Mouse (Mus musculus): ENCODE results near the gene Gpr87. TPM values are rescaled to one million over a fixed set of nuclear protein-coding genes. Genes with fewer than 3 reads are reported as not detected.
A peak's percentile ranks its signal among the peaks of the same experiment; 100 is the strongest.

The Gpr87 gene
- polyA plus RNA-seq (2014; fragmentation: Nextera tagmentation; extraction: Ambion mirVana) = not detected in 2 replicates

- H3K27me3 ChIP-seq (ENCODE audit: control insufficient read depth, insufficient read depth, low read length) = no peaks in the 10 kb centered on the region
- no peaks in the 10 kb centered on the region for H3K9me3 ChIP-seq (ENCODE audit: control insufficient read depth, low read length)
- 80% methylated on average over 7 of the region's 7 CpGs for WGBS
- ATAC-seq (ENCODE audit: insufficient number of reproducible peaks, insufficient read depth, low FRiP score, low read depth) = no peak
- H3K4me1 ChIP-seq (ENCODE audit: control insufficient read depth in 2 of 2, insufficient read depth in 2 of 2, low read length in 2 of 2) = no peaks in the 10 kb centered on the region
- H3K4me2 ChIP-seq (ENCODE audit: low read length) = no peak within 1 kb of the TSS
- no peak within 1 kb of the TSS for H3K9ac ChIP-seq (ENCODE audit: low read length)
- H3K36me3 ChIP-seq (ENCODE audit: control insufficient read depth, insufficient read depth, low read length) = no peaks in the 10 kb centered on the region
- no peak within 1 kb of the TSS for H3K27ac ChIP-seq (replicated peaks in 1 of 2; ENCODE audit: control insufficient read depth in 1 of 2, insufficient read depth in 1 of 2, low read depth in 2 of 2, low read length in 2 of 2)
- no peak within 1 kb of the TSS for H3K4me3 ChIP-seq (ENCODE audit: control insufficient read depth in 1 of 2, insufficient read depth in 1 of 2, low read depth in 1 of 2, low read length in 2 of 2)
These were observed at the start of gene Gpr87 for GRCm38 (mm10) chr3:59194938-59195337. Gene Gpr87 (minus strand): TSS chr3:59195104.

GRCm38 (mm10) chr3:59243384-59243783 lies 48.5 kb upstream of the Gpr87 start:
- Histone ChIP-seq H3K4me2 (ENCODE audit: low read length) (no peak overlapping the region), H3K9me3 (ENCODE audit: control insufficient read depth, low read length) (no peaks in the 10 kb centered on the region), H3K27me3 (ENCODE audit: control insufficient read depth, insufficient read depth, low read length) (no peaks in the 10 kb centered on the region), H3K36me3 (ENCODE audit: control insufficient read depth, insufficient read depth, low read length) (no peaks in the 10 kb centered on the region), H3K9ac (ENCODE audit: low read length) (no peak overlapping the region), H3K27ac (replicated peaks in 1 of 2; ENCODE audit: control insufficient read depth in 1 of 2, insufficient read depth in 1 of 2, low read depth in 2 of 2, low read length in 2 of 2) (peak overlapping the region; percentile 27 to 33; a peak in 2 of 4 replicates), H3K4me3 (ENCODE audit: control insufficient read depth in 1 of 2, insufficient read depth in 1 of 2, low read depth in 1 of 2, low read length in 2 of 2) (no peak overlapping the region), H3K4me1 (ENCODE audit: control insufficient read depth in 2 of 2, insufficient read depth in 2 of 2, low read length in 2 of 2) (peaks cover 0 to 12% of the 10 kb centered on the region in 2 experiments)
- WGBS = 46% methylated on average over 6 of the region's 6 CpGs
- ATAC-seq (ENCODE audit: insufficient number of reproducible peaks, insufficient read depth, low FRiP score, low read depth) = no peak

- no peaks in the 10 kb centered on the region for H3K4me1 ChIP-seq (ENCODE audit: control insufficient read depth in 2 of 2, insufficient read depth in 2 of 2, low read length in 2 of 2)
- no peak overlapping the region for H3K27ac ChIP-seq (replicated peaks in 1 of 2; ENCODE audit: control insufficient read depth in 1 of 2, insufficient read depth in 1 of 2, low read depth in 2 of 2, low read length in 2 of 2)
- H3K4me3 ChIP-seq (ENCODE audit: control insufficient read depth in 1 of 2, insufficient read depth in 1 of 2, low read depth in 1 of 2, low read length in 2 of 2) = no peak overlapping the region
- H3K9me3 ChIP-seq (ENCODE audit: control insufficient read depth, low read length) = no peaks in the 10 kb centered on the region
- no peaks in the 10 kb centered on the region for H3K27me3 ChIP-seq (ENCODE audit: control insufficient read depth, insufficient read depth, low read length)
- no peak overlapping the region for H3K4me2 ChIP-seq (ENCODE audit: low read length)
- H3K9ac ChIP-seq (ENCODE audit: low read length) = no peak overlapping the region
- ATAC-seq (ENCODE audit: insufficient number of reproducible peaks, insufficient read depth, low FRiP score, low read depth) = no peak
- WGBS = 81% methylated on average over 5 of the region's 5 CpGs
- H3K36me3 ChIP-seq (ENCODE audit: control insufficient read depth, insufficient read depth, low read length) = no peaks in the 10 kb centered on the region
These were observed 40.0 kb upstream of the Gpr87 start for GRCm38 (mm10) chr3:59234878-59235277.

- 54% methylated on average over 3 of the region's 3 CpGs for WGBS
- H3K4me1 ChIP-seq (ENCODE audit: control insufficient read depth in 2 of 2, insufficient read depth in 2 of 2, low read length in 2 of 2) = peaks cover 5 to 9% of the 10 kb centered on the region in 2 experiments; a peak in 3 of 4 replicates
- H3K27ac ChIP-seq (replicated peaks in 1 of 2; ENCODE audit: control insufficient read depth in 1 of 2, insufficient read depth in 1 of 2, low read depth in 2 of 2, low read length in 2 of 2) = no peak overlapping the region
- H3K4me3 ChIP-seq (ENCODE audit: control insufficient read depth in 1 of 2, insufficient read depth in 1 of 2, low read depth in 1 of 2, low read length in 2 of 2) = no peak overlapping the region
- no peak overlapping the region for H3K9ac ChIP-seq (ENCODE audit: low read length)
- H3K36me3 ChIP-seq (ENCODE audit: control insufficient read depth, insufficient read depth, low read length) = no peaks in the 10 kb centered on the region
- no peaks in the 10 kb centered on the region for H3K9me3 ChIP-seq (ENCODE audit: control insufficient read depth, low read length)
- no peak overlapping the region for H3K4me2 ChIP-seq (ENCODE audit: low read length)
- ATAC-seq (ENCODE audit: insufficient number of reproducible peaks, insufficient read depth, low FRiP score, low read depth) = no peak
- no peaks in the 10 kb centered on the region for H3K27me3 ChIP-seq (ENCODE audit: control insufficient read depth, insufficient read depth, low read length)
These were observed 36.0 kb upstream of the Gpr87 start for GRCm38 (mm10) chr3:59230912-59231311.

- no peak overlapping the region for H3K4me3 ChIP-seq (ENCODE audit: control insufficient read depth in 1 of 2, insufficient read depth in 1 of 2, low read depth in 1 of 2, low read length in 2 of 2)
- peaks cover 5 to 9% of the 10 kb centered on the region in 2 experiments; a peak in 3 of 4 replicates for H3K4me1 ChIP-seq (ENCODE audit: control insufficient read depth in 2 of 2, insufficient read depth in 2 of 2, low read length in 2 of 2)
- peak overlapping the region; percentile 74 to 77 for H3K27ac ChIP-seq (replicated peaks in 1 of 2; ENCODE audit: control insufficient read depth in 1 of 2, insufficient read depth in 1 of 2, low read depth in 2 of 2, low read length in 2 of 2)
- H3K9me3 ChIP-seq (ENCODE audit: control insufficient read depth, low read length) = no peaks in the 10 kb centered on the region
- ATAC-seq (ENCODE audit: insufficient number of reproducible peaks, insufficient read depth, low FRiP score, low read depth) = no peak
- H3K36me3 ChIP-seq (ENCODE audit: control insufficient read depth, insufficient read depth, low read length) = no peaks in the 10 kb centered on the region
- 27% methylated on average over 10 of the region's 10 CpGs for WGBS
- peak overlapping the region; percentile 51 for H3K4me2 ChIP-seq (ENCODE audit: low read length)
- H3K9ac ChIP-seq (ENCODE audit: low read length) = no peak overlapping the region
- no peaks in the 10 kb centered on the region for H3K27me3 ChIP-seq (ENCODE audit: control insufficient read depth, insufficient read depth, low read length)
These were observed 34.0 kb upstream of the Gpr87 start for GRCm38 (mm10) chr3:59228730-59229551.

GRCm38 (mm10) chr3:59227696-59228095 lies 32.8 kb upstream of the Gpr87 start:
- Histone ChIP-seq H3K27ac (replicated peaks in 1 of 2; ENCODE audit: control insufficient read depth in 1 of 2, insufficient read depth in 1 of 2, low read depth in 2 of 2, low read length in 2 of 2) (no peak overlapping the region), H3K36me3 (ENCODE audit: control insufficient read depth, insufficient read depth, low read length) (no peaks in the 10 kb centered on the region), H3K4me2 (ENCODE audit: low read length) (no peak overlapping the region), H3K27me3 (ENCODE audit: control insufficient read depth, insufficient read depth, low read length) (no peaks in the 10 kb centered on the region), H3K9me3 (ENCODE audit: control insufficient read depth, low read length) (no peaks in the 10 kb centered on the region), H3K4me1 (ENCODE audit: control insufficient read depth in 2 of 2, insufficient read depth in 2 of 2, low read length in 2 of 2) (peaks cover 5 to 9% of the 10 kb centered on the region in 2 experiments; a peak in 3 of 4 replicates), H3K4me3 (ENCODE audit: control insufficient read depth in 1 of 2, insufficient read depth in 1 of 2, low read depth in 1 of 2, low read length in 2 of 2) (no peak overlapping the region), H3K9ac (ENCODE audit: low read length) (no peak overlapping the region)
- 89% methylated on average over 9 of the region's 9 CpGs for WGBS
- no peak for ATAC-seq (ENCODE audit: insufficient number of reproducible peaks, insufficient read depth, low FRiP score, low read depth)

- H3K9me3 ChIP-seq (ENCODE audit: control insufficient read depth, low read length) = no peaks in the 10 kb centered on the region
- H3K4me1 ChIP-seq (ENCODE audit: control insufficient read depth in 2 of 2, insufficient read depth in 2 of 2, low read length in 2 of 2) = peaks cover 5 to 9% of the 10 kb centered on the region in 2 experiments; a peak in 3 of 4 replicates
- no peaks in the 10 kb centered on the region for H3K27me3 ChIP-seq (ENCODE audit: control insufficient read depth, insufficient read depth, low read length)
- no peaks in the 10 kb centered on the region for H3K36me3 ChIP-seq (ENCODE audit: control insufficient read depth, insufficient read depth, low read length)
- no peak overlapping the region for H3K4me3 ChIP-seq (ENCODE audit: control insufficient read depth in 1 of 2, insufficient read depth in 1 of 2, low read depth in 1 of 2, low read length in 2 of 2)
- ATAC-seq (ENCODE audit: insufficient number of reproducible peaks, insufficient read depth, low FRiP score, low read depth) = no peak
- no peak overlapping the region for H3K4me2 ChIP-seq (ENCODE audit: low read length)
- no peak overlapping the region for H3K27ac ChIP-seq (replicated peaks in 1 of 2; ENCODE audit: control insufficient read depth in 1 of 2, insufficient read depth in 1 of 2, low read depth in 2 of 2, low read length in 2 of 2)
- no peak overlapping the region for H3K9ac ChIP-seq (ENCODE audit: low read length)
These were observed 30.5 kb upstream of the Gpr87 start for GRCm38 (mm10) chr3:59225411-59225810.
